Mouse (Mus musculus) stomach, postnatal 0 days (tissue): ENCODE results near the gene Gm5431. TPM values are rescaled to one million over a fixed set of nuclear protein-coding genes. Genes with fewer than 3 reads are reported as not detected.

Experiments
- ATAC-seq: fragments of 200-750 bp; cut with Nextera tagmentation; 2 replicates; pipeline ENCODE4 v1.8.0; 2017; ENCODE audit not compliant: low FRiP score, low TSS enrichment
- DNase-seq: peaks from one replicate; pipeline ENCODE4 v3.0.0-alpha.2; 2016; ENCODE audit warnings: low spot score
- H3K27ac ChIP-seq: fragments of 300-500 bp; sonication (generic); replicated peaks from 2 replicates; pipeline ENCODE4 v1.5.1; 2014; ENCODE audit warnings: mild to moderate bottlenecking, control low read depth
- H3K27me3 ChIP-seq: fragments of 300-500 bp; sonication (generic); 2 replicates; pipeline ENCODE4 v1.6.1; 2014; ENCODE audit warnings: low read length; ENCODE audit not compliant: control insufficient read depth, insufficient read depth
- H3K36me3 ChIP-seq: fragments of 300-500 bp; sonication (generic); 2 replicates; pipeline ENCODE4 v1.6.1; 2014; ENCODE audit warnings: low read length, mixed read lengths; ENCODE audit not compliant: control insufficient read depth, insufficient read depth
- H3K4me1 ChIP-seq: fragments of 300-500 bp; sonication (generic); replicated peaks from 2 replicates; pipeline ENCODE4 v1.6.1; 2014; ENCODE audit warnings: antibody characterized with exemption; ENCODE audit not compliant: control insufficient read depth, insufficient read depth
- H3K4me2 ChIP-seq: fragments of 300-500 bp; sonication (generic); replicated peaks from 2 replicates; pipeline ENCODE4 v1.6.1; 2014; ENCODE audit warnings: low read depth, mild to moderate bottlenecking, control low read depth, moderate library complexity
- H3K4me3 ChIP-seq: fragments of 300-500 bp; sonication (generic); 2 replicates; pipeline ENCODE4 v1.5.1; 2014; ENCODE audit warnings: low read depth, low read length, control low read depth
- H3K9ac ChIP-seq: fragments of 300-500 bp; sonication (generic); 2 replicates; pipeline ENCODE4 v1.6.1; 2014; ENCODE audit warnings: mild to moderate bottlenecking, low read length, control low read depth, mixed read lengths
- H3K9me3 ChIP-seq: fragments of 300-500 bp; sonication (generic); 2 replicates; pipeline ENCODE4 v1.6.1; 2016; ENCODE audit warnings: low read length; ENCODE audit not compliant: control insufficient read depth
- CTCF ChIP-seq: IDR thresholded peaks from 2 replicates; pipeline ENCODE4 v1.5.1; 2016; ENCODE audit warnings: antibody characterized with exemption, low read depth, mild to moderate bottlenecking, moderate library complexity
- EP300 ChIP-seq: optimal IDR thresholded peaks from 2 replicates; pipeline ENCODE3; 2016; ENCODE audit warnings: antibody characterized with exemption
- WGBS: fragments of 180-500 bp; shearing (Covaris S2); extraction: QIAGEN DNeasy Blood & Tissue Kit; methylation state at CpG from one replicate; pipeline ENCODE4 v1.1.7; 2014; 5-methylcytosine and 5-hydroxymethylcytosine counted together
- polyA plus RNA-seq: library from polyadenylated mRNA; unstranded; fragments of >200 nt; fragmentation: Nextera tagmentation; extraction: Ambion mirVana; gene quantifications from 2 replicates; pipeline ENCODE4 v1.2.1, GENCODE M21; 2015

The Gm5431 gene
- polyA plus RNA-seq, 1 experiment from 2014 or later: 0.33 TPM

DNA sequence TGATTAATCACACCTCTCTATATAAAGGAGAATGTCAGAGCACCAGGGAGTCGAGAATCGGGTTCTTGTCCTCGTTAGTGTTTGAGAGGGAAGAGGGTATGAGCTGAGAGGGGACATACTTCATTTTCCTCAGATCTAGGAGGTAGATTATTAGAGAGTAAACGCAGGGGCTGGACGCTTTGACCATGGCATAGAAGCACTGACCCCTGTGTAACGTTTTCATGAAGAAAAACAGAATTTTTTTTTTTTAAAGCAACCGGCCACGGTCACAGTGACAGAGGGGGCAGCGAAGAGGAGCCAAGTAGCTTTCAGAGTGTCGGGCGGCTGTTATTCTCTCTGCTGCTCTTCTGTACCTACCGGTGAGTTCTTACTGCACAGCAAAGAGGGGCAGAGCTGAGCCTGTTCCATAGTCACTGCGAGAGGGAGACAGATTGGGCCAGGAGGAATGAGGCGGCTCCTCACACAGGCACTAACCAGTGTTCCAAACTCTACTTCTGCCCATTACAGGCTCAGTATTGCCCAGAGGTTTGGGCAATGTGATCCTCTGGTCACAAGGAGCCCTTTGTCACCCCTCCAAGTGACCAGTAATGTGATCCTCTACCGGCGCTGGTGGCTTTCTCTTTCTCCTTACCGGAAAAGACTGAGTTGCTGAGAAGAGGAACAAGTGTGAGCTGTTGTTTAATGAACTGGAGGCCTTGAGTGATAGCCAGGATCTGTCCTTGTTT is 30.0 kb downstream of the Gm5431 start:
- ATAC-seq: no peak
- peak overlapping the region; percentile 77 for H3K9ac ChIP-seq
- H3K27ac ChIP-seq: peak overlapping the region; percentile 90
- no peak for TF ChIP-seq CTCF
- no peak for TF ChIP-seq EP300
- no peaks in the 10 kb centered on the region for H3K36me3 ChIP-seq
- no peaks in the 10 kb centered on the region for H3K27me3 ChIP-seq
- no peaks in the 10 kb centered on the region for H3K9me3 ChIP-seq
- H3K4me2 ChIP-seq: peak overlapping the region; percentile 76
- 9% methylated on average over 17 of the region's 17 CpGs for WGBS
- H3K4me1 ChIP-seq: peaks cover 6% of the 10 kb centered on the region; the same call in 1 of the 2 replicates
- peak; percentile 34 for DNase-seq
- H3K4me3 ChIP-seq: peak overlapping the region; percentile 53

DNA sequence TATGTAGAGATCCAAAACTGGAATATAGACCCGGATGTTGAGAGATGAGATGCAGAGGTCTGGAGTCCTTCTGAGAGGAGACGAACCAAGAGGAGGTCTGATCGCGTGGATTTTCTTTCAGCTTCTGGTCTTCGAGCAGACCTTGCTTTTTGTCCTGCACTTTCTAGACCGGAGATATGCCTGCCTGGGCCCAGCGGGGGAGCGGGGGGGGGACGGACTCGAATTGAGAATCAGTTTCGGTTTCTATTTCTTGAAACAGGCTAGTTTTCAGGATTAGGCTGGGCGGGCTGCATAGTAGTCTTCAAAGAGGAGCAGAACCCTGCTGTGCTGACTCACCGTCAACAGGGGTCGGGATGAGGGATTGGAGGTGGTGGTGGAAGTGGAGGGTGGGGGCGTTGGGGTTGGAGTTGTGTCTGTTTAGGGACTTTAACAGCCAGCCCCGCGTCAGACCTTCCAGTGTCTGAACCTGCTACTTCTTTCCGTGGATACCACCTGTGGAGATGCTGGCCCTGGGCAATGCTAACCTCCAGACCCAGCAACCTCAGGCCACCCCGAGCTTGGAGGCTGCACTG is 30.7 kb downstream of the Gm5431 start, which contains the start of gene Irgm1:
Gene Irgm1, minus strand, starts transcription at position 483 of the 572 bp plus-strand sequence.
- peak; percentile 84 for DNase-seq
- under 1% methylated on average over 19 of the region's 19 CpGs for WGBS

DNA sequence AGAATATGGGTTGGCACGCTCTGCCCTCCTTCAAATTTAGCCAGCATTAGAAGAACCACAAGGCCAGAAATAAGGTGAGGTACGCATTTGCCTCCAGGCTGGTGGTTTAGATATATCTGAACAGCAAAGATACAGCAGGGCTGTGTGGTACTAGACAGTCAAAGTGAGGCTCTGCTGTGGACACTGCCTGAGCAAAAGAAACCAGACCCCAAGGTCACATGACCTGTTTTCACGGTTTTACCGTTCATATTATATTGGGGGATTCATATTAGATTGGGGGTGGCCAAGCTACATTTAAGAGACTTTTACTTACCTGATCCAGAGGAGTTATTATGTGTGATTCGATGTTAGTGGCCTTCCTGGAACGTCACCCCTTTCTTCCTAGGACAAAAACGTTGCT is 31.2 kb downstream of the Gm5431 start:
- DNase-seq (no peak), ATAC-seq (no peak)
- 27% methylated on average over 7 of the region's 7 CpGs for WGBS
- Histone ChIP-seq H3K4me1 (peaks cover 6% of the 10 kb centered on the region; the same call in 1 of the 2 replicates), H3K9ac (peak overlapping the region; percentile 77), H3K27me3 (no peaks in the 10 kb centered on the region), H3K9me3 (no peaks in the 10 kb centered on the region), H3K4me2 (peak overlapping the region; percentile 76), H3K4me3 (peak overlapping the region; percentile 53), H3K27ac (peak overlapping the region; percentile 90), H3K36me3 (peaks cover 6% of the 10 kb centered on the region; the same call in 1 of the 2 replicates)
- TF ChIP-seq EP300 (no peak), CTCF (no peak)

More for the DNA sequence above, 30.7 kb downstream of the Gm5431 start, which contains the start of gene Irgm1:
- no peaks in the 10 kb centered on the region for H3K9me3 ChIP-seq
- peak within 1 kb of the TSS; percentile 53 for H3K4me3 ChIP-seq
- TF ChIP-seq CTCF (peak; percentile 46), EP300 (no peak)
- peak within 1 kb of the TSS; percentile 76 for H3K4me2 ChIP-seq
- peak; percentile 61 for ATAC-seq
- H3K27ac ChIP-seq: peak within 1 kb of the TSS; percentile 90
- H3K27me3 ChIP-seq: no peaks in the 10 kb centered on the region
- H3K9ac ChIP-seq: peak within 1 kb of the TSS; percentile 77
- H3K4me1 ChIP-seq: peaks cover 6% of the 10 kb centered on the region; the same call in 1 of the 2 replicates
- 0 out of 2 replicates have a peak, but pooled peaks cover 3% of the 10 kb centered on the region for H3K36me3 ChIP-seq

DNA sequence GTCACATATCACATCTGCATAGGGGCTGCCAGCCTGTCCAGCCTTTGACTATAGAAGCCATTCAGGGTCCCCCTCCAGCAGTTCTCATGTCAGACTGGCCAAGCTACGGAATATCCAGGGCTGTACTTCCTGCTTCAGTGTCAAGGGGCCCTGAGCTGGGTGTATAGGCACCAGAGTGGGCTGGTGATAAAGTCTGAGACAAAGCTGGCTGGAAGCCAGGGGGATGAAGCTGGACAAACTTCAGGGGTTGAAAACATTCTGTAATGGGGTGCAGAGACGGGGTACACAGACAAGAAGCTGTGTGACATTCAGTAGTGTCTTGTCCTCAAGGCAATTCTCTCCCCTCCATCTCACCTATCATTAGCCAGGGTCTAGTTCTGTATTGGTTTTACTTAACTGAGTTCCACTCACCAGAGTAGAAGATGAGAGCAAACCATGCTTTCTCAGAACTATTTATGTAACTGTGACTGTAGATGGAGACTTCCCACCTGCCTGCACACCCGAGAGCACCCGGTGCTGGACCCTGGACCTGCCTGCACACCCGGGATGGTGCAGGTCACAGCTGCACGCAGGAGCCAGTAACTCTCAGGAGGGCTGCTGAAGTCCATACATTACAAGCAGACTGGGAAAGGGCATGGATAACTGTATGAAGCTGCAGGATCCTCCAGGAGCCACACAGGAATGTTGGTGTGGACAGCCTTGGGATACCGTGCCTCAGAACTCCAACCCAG is 32.5 kb downstream of the Gm5431 start:
- H3K27ac ChIP-seq: 0 out of 2 replicates have a peak overlapping the region, but pooled peaks have one; percentile 30
- WGBS: 33% methylated on average over 7 of the region's 7 CpGs

DNA sequence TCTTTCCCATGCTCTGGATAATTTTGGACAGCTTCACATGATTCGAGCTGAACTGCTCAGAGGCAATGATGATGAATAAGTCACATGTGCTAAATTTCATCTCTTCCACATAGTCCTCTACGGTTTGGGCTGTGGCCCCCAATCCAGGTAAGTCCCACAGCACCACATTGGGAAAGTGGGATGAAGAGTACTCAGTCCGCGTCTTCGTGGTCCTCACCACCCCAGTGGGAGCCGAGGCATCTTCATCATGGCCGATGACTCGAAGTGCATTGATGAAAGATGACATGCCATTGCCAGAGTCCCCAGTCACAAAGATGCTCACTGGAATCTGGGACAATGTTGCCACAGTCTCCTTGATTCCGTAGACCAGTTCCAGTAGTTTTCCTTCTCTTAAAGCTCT is 35.5 kb downstream of the Gm5431 start:
- Histone ChIP-seq H3K4me3 (no peak overlapping the region), H3K9ac (no peak overlapping the region), H3K27me3 (no peaks in the 10 kb centered on the region), H3K27ac (no peak overlapping the region), H3K4me1 (peaks cover 2% of the 10 kb centered on the region; the same call in 1 of the 2 replicates), H3K9me3 (no peaks in the 10 kb centered on the region), H3K4me2 (no peak overlapping the region), H3K36me3 (peaks cover 6% of the 10 kb centered on the region; the same call in 1 of the 2 replicates)
- 92% methylated on average over 9 of the region's 9 CpGs for WGBS
- DNase-seq (no peak), ATAC-seq (no peak)
- no peak for TF ChIP-seq EP300
- no peak for TF ChIP-seq CTCF

More for the DNA sequence above, 32.5 kb downstream of the Gm5431 start:
- peak overlapping the region; percentile 76 for H3K4me2 ChIP-seq
- H3K4me1 ChIP-seq: peaks cover 6% of the 10 kb centered on the region; the same call in 1 of the 2 replicates
- peak overlapping the region; percentile 53 for H3K4me3 ChIP-seq
- H3K36me3 ChIP-seq: peaks cover 6% of the 10 kb centered on the region; the same call in 1 of the 2 replicates
- no peaks in the 10 kb centered on the region for H3K27me3 ChIP-seq
- peak overlapping the region; percentile 55 for H3K9ac ChIP-seq
- DNase-seq (peak; percentile 35), ATAC-seq (0 out of 2 replicates have a peak, but pooled peaks have one; percentile 30)
- no peaks in the 10 kb centered on the region for H3K9me3 ChIP-seq
- no peak for TF ChIP-seq CTCF
- TF ChIP-seq EP300: no peak
